Comparison of ENCODE assay signal across 20 mouse cellular contexts in the genomic region with DNA sequence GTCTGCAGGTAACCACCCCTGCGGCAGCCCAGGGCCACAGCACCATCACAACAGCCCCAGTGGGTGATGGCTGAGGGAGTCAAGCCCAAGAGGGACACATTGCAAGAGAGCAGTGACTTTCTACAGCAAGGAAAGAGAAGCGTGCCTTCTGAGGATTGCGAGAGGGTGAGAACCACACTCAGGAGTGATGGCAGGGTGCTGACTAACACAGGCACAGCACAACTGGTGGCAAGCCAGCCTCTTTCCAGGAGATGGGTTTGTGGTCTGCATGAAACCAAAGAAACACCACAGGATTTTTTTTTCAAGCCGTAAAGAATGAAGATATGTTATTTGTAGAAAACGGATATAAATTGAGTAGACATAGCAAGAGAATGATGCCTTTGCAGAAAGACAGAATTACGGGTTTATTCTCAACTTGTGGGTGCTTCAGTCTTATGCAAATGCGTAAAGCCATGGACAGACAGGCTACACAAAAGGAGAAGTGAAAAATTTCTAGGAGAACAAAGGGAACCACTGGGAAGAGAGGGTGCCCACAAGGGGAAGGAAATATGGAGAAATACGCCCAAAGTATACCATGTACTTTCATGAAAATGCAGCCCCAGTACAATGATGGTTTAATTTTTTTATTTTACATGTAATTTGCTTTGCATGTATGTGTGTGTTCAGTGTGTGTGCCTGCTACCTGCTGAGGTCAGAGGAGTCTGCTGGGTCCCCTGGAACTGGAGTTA. TPM values are rescaled to one million over a fixed set of nuclear protein-coding genes. Genes with fewer than 3 reads are reported as not detected.
DNase-seq lines count a peak whose midpoint lies in the region; ATAC-seq and TF ChIP-seq lines count a peak whose summit lies in the region.
"Had no signal": no experiment of that assay in that cellular context is flagged by ENCODE, and none has a peak within 500 bp of the region (broad histone marks: within the 10 kb centered on the region; RNA-seq: fewer than 3 reads in every experiment).

No protein-coding gene starts in this region.

- H3K9ac ChIP-seq in midbrain, embryonic 16.5 days (ENCODE audit: low read depth, low read length): no peak overlapping the region
- H3K9ac ChIP-seq: embryonic facial prominence, embryonic 13.5 days; forebrain, embryonic 12.5 days; heart, embryonic 13.5 days; hindbrain, embryonic 15.5 days had no signal

- H3K4me3 ChIP-seq in gastrocnemius, adult 2 months: no peak overlapping the region
- peak overlapping the region; percentile 34 for H3K4me3 ChIP-seq in megakaryocyte, embryonic 14.5 days (replicated peaks)
- H3K4me3 ChIP-seq in midbrain, embryonic 16.5 days (ENCODE audit: low read depth, low read length): no peak overlapping the region
- H3K4me3 ChIP-seq: embryonic facial prominence, embryonic 13.5 days; forebrain, embryonic 12.5 days; heart, embryonic 13.5 days; hindbrain, embryonic 15.5 days had no signal

- H3K9me3 ChIP-seq in megakaryocyte, embryonic 14.5 days: peaks cover 9% of the 10 kb centered on the region
- H3K9me3 ChIP-seq in midbrain, embryonic 16.5 days (replicated peaks; ENCODE audit: control insufficient read depth, low read length, poor library complexity, severe bottlenecking): no peaks in the 10 kb centered on the region; the same call in 1 of the 2 replicates
- H3K9me3 ChIP-seq: forebrain, embryonic 12.5 days; heart, embryonic 13.5 days; hindbrain, embryonic 15.5 days had no signal

- intact Hi-C loops in gastrocnemius, adult 2 months (cut with DNase I): no loop called here

- peak; percentile 7 for DNase-seq in gastrocnemius, adult 2 months
- DNase-seq in gastrocnemius, postnatal 25 days: no peak
- peak; percentile 56 for DNase-seq in 416B (ENCODE audit: low read depth)
- DNase-seq in spleen, adult 18-20 months: no peak
- DNase-seq: adrenal gland, adult 2 months; adrenal gland, postnatal 25 days; cerebellum, adult 11 months; cerebellum, adult 8-10 months; cerebellum, postnatal 14 days; heart, postnatal 4 days had no signal

- no peak for TF ChIP-seq CTCF in gastrocnemius, adult 2 months (IDR thresholded peaks at IDR 0.05)

- H3K36me3 ChIP-seq in megakaryocyte, embryonic 14.5 days (replicated peaks; ENCODE audit: low read length): no peaks in the 10 kb centered on the region
- no peaks in the 10 kb centered on the region for H3K36me3 ChIP-seq in midbrain, embryonic 16.5 days (ENCODE audit: control insufficient read depth, insufficient read depth, low read length)
- H3K36me3 ChIP-seq: embryonic facial prominence, embryonic 13.5 days; heart, embryonic 13.5 days had no signal

- no peak overlapping the region for H3K27ac ChIP-seq in gastrocnemius, adult 2 months
- no peak overlapping the region for H3K27ac ChIP-seq in midbrain, embryonic 16.5 days (ENCODE audit: low read length)
- H3K27ac ChIP-seq: embryonic facial prominence, embryonic 13.5 days; forebrain, embryonic 12.5 days; heart, embryonic 13.5 days; hindbrain, embryonic 15.5 days had no signal

- H3K4me2 ChIP-seq in midbrain, embryonic 16.5 days (ENCODE audit: low read length): no peak overlapping the region
- H3K4me2 ChIP-seq: embryonic facial prominence, embryonic 13.5 days; forebrain, embryonic 12.5 days; heart, embryonic 13.5 days; hindbrain, embryonic 15.5 days had no signal

- peak; percentile 77 for ATAC-seq in common myeloid progenitor, adult 5-6 weeks (replicated peaks; ENCODE audit: low read depth, poor library complexity, severe bottlenecking)
- no peak for ATAC-seq in midbrain, embryonic 16.5 days
- ATAC-seq: forebrain, embryonic 16.5 days; intestine, embryonic 16.5 days had no signal

- peaks cover 15% of the 10 kb centered on the region for H3K4me1 ChIP-seq in megakaryocyte, embryonic 14.5 days
- peaks cover 3% of the 10 kb centered on the region; the same call in 1 of the 2 replicates for H3K4me1 ChIP-seq in midbrain, embryonic 16.5 days (ENCODE audit: control insufficient read depth, insufficient read depth, low read length)

- WGBS in midbrain, embryonic 16.5 days: 86% methylated on average over 8 of the region's 8 CpGs

- peaks cover 67% of the 10 kb centered on the region for H3K27me3 ChIP-seq in megakaryocyte, embryonic 14.5 days (replicated peaks)
- no peaks in the 10 kb centered on the region for H3K27me3 ChIP-seq in midbrain, embryonic 16.5 days (ENCODE audit: control insufficient read depth, insufficient read depth, low read depth, low read length)
- H3K27me3 ChIP-seq: CH12.LX; embryonic facial prominence, embryonic 13.5 days; forebrain, embryonic 12.5 days; hindbrain, embryonic 15.5 days had no signal

RNA-seq across cellular contexts. Expression of gene Wnk2, which starts 39.5 kb away (rescaled TPM):
- 10 to 100 TPM; 58.9 to 99.2 TPM for total RNA-seq in gastrocnemius, adult 2 months (2021)
- total RNA-seq in gastrocnemius, postnatal 25 days (2021): 10 to 100 TPM; 51.0 to 62.2 TPM
- total RNA-seq in common myeloid progenitor, adult 5-6 weeks (2017): not detected in 2 replicates
- polyA plus RNA-seq in megakaryocyte, embryonic 14.5 days (2012; ENCODE audit: insufficient read depth, low replicate concordance): 0.02 and 0.35 TPM in 2 replicates
- polyA plus RNA-seq in midbrain, embryonic 16.5 days (2015; fragmentation: Nextera tagmentation; extraction: Ambion mirVana): 20.8 TPM in 2 replicates

Comparison
In these comparisons a context has a peak if more than half of its experiments do, and no peak if none do; other contexts are left out.
1. DNase-seq: peak in gastrocnemius, adult 2 months (single experiment) and 416B (single experiment); none in gastrocnemius, postnatal 25 days (single experiment) and spleen, adult 18-20 months (0 of 2).
2. RNA of gene Wnk2, which starts 39.5 kb away (total RNA-seq): 58.9 to 99.2 TPM in gastrocnemius, adult 2 months and 51.0 to 62.2 TPM in gastrocnemius, postnatal 25 days; not detected in common myeloid progenitor, adult 5-6 weeks; every median in the first group is over 10 times any median in the second.